ENCODE assay signal across 8 mouse cellular contexts in the genomic region with DNA sequence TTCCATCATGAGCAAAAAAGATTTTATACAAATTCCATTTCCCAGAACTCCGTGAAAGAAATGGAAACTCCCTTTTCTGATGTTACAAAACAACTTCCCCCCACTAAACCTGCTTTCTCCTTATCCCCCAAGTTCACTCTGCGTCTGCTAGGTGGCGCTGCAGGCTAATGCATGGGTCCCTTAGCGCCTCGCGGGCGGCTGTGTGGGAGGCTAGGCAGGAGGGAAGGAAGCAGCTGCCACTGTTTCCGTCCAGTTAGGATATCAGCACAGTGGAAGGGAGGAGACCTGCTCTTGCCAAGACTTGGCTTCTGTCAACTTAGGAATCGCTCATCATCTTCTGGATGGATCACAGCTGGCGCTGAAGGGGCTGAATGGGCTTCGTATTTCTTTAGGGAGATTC. TPM values are rescaled to one million over a fixed set of nuclear protein-coding genes. Genes with fewer than 3 reads are reported as not detected.
A peak's percentile ranks its signal among the peaks of the same experiment; 100 is the strongest.
DNase-seq lines count a peak whose midpoint lies in the region; ATAC-seq and TF ChIP-seq lines count a peak whose summit lies in the region.

No protein-coding gene starts in this region.

- no peaks in the 10 kb centered on the region for H3K27me3 ChIP-seq in Patski
- H3K27me3 ChIP-seq in hindbrain, embryonic 16.5 days (replicated peaks; ENCODE audit: control insufficient read depth, insufficient read depth, low read length): no peaks in the 10 kb centered on the region; the same call in 1 of the 2 replicates

- peak; percentile 99 for TF ChIP-seq CTCF in Patski (IDR thresholded peaks at IDR 0.05)
- peak; percentile 99 for TF ChIP-seq CTCF in gastrocnemius, adult 2 months (IDR thresholded peaks at IDR 0.05)

- H3K4me1 ChIP-seq in hindbrain, embryonic 16.5 days (ENCODE audit: control insufficient read depth, insufficient read depth, low read depth, low read length): peaks cover 2% of the 10 kb centered on the region; the same call in 1 of the 2 replicates

- no peaks in the 10 kb centered on the region for H3K9me3 ChIP-seq in hindbrain, embryonic 16.5 days (ENCODE audit: control insufficient read depth, low read length)

- peak overlapping the region; percentile 51 for H3K4me3 ChIP-seq in gastrocnemius, adult 2 months
- H3K4me3 ChIP-seq in hindbrain, embryonic 16.5 days (ENCODE audit: low read length): no peak overlapping the region

- WGBS in hindbrain, embryonic 16.5 days: 5% methylated on average over 11 of the region's 11 CpGs

- no peak overlapping the region for H3K9ac ChIP-seq in hindbrain, embryonic 16.5 days (ENCODE audit: low read depth, low read length)

- POLR2A ChIA-PET in Patski (lab: Charles Lee): interaction anchor here (1.2 kb wide), 1 partner anchor 220 kb away, joined by 3 read pairs; no protein-coding TSS in a partner anchor

- intact Hi-C loops in gastrocnemius, adult 2 months (cut with DNase I): loop anchor here (1.0 to 10.0 kb wide), 3 partner anchors 221 to 535 kb away; no protein-coding TSS in a partner anchor

- DNase-seq in Patski (ENCODE audit: low read depth, low spot score): peak; percentile 56
- peak; percentile 85 to 90 for DNase-seq in cerebellum, postnatal 25 days
- DNase-seq in gastrocnemius, adult 2 months: peak; percentile 94
- peak; percentile 74 for DNase-seq in left cerebral cortex, adult 11 months (ENCODE audit: low spot score)
- peak; percentile 93 for DNase-seq in lung, postnatal 36 days
- peak; percentile 92 for DNase-seq in retina, postnatal 1 day
- peak; percentile 86 for DNase-seq in thymus, postnatal 4 days

- no peaks in the 10 kb centered on the region for H3K36me3 ChIP-seq in hindbrain, embryonic 16.5 days (ENCODE audit: control insufficient read depth, insufficient read depth, low read length)

- ATAC-seq in Patski: peak; percentile 81
- peak; percentile 96 for ATAC-seq in hindbrain, embryonic 16.5 days

- H3K4me2 ChIP-seq in hindbrain, embryonic 16.5 days (ENCODE audit: low read length): peak overlapping the region; percentile 40; the same call in 1 of the 2 replicates

- peak overlapping the region; percentile 32 for H3K27ac ChIP-seq in gastrocnemius, adult 2 months
- no peak overlapping the region for H3K27ac ChIP-seq in hindbrain, embryonic 16.5 days (ENCODE audit: low read depth, low read length)

- in situ Hi-C loops in Patski (cut with MboI; ENCODE audit: low pct_unique_long_range_greater_than_20kb): loop anchor here (5.0 kb wide), 3 partner anchors 88 to 533 kb away; no protein-coding TSS in a partner anchor

- CTCF ChIA-PET in Patski (lab: Charles Lee): interaction anchor here (0.8 to 2.3 kb wide), 5 partner anchors 27 to 324 kb away, joined by 3 to 11 read pairs (median 3); no protein-coding TSS in a partner anchor

RNA-seq across cellular contexts. Expression of gene Osmr, which starts 34.9 kb away (rescaled TPM):
- polyA plus RNA-seq in Patski (2021): 92.0 TPM
- total RNA-seq in gastrocnemius, adult 2 months (2021): 1 to 10 TPM; 4.3 to 6.4 TPM
- 2.1 and 2.6 TPM in 2 replicates for polyA plus RNA-seq in hindbrain, embryonic 16.5 days (2015; fragmentation: Nextera tagmentation; extraction: Ambion mirVana)

Comparison
In these comparisons a context has a peak if more than half of its experiments do, and no peak if none do; other contexts are left out.
1. RNA of gene Osmr, which starts 34.9 kb away (polyA plus RNA-seq): 92.0 TPM in Patski (single experiment); 2.1 to 2.6 TPM in hindbrain, embryonic 16.5 days; every median in the first group is over 10 times any median in the second.
2. Peak in every context shown above with its lines, with median percentiles within 50 percentile points of each other: DNase-seq.